Mouse (Mus musculus): Measurements from ENCODE around the gene Zfp369. TPM values are rescaled to one million over a fixed set of nuclear protein-coding genes. Genes with fewer than 3 reads are reported as not detected.
A peak's percentile ranks its signal among the peaks of the same experiment; 100 is the strongest.
"Not testable (repeated sequence)": the region's sequence is repeated elsewhere in the genome, so short reads cannot be mapped to it uniquely, and the experiment has no call there.

Zfp369 gene
- polyA plus RNA-seq, 1 experiment, result 27.9 TPM

- Histone ChIP-seq H3K36me3 (ENCODE audit: control insufficient read depth, insufficient read depth, low read length, poor library complexity, severe bottlenecking) (peaks cover 19% of the 10 kb centered on the region), H3K27ac (ENCODE audit: insufficient read depth, low read length) (no peak overlapping the region), H3K27me3 (ENCODE audit: control insufficient read depth, insufficient read depth, low read length, poor library complexity, severe bottlenecking) (no peaks in the 10 kb centered on the region), H3K9ac (ENCODE audit: low read depth, poor library complexity, severe bottlenecking) (no peak overlapping the region), H3K4me1 (ENCODE audit: control insufficient read depth, insufficient read depth, low read length) (no peaks in the 10 kb centered on the region), H3K4me3 (ENCODE audit: low read depth, low read length) (no peak overlapping the region), H3K9me3 (replicated peaks; ENCODE audit: control insufficient read depth, insufficient read depth, low read length, poor library complexity, severe bottlenecking) (no peaks in the 10 kb centered on the region)
- TF ChIP-seq CTCF (IDR thresholded peaks at IDR 0.05; ENCODE audit: low read depth, low read length) (peak; percentile 54), EP300 (IDR thresholded peaks at IDR 0.05; ENCODE audit: insufficient read depth, low read depth, low read length) (no peak), POLR2A (IDR thresholded peaks at IDR 0.05; ENCODE audit: insufficient read depth, low read length) (no peak)
Observed at GRCm38 (mm10) chr13:65286771-65287170, 8.2 kb downstream of the Zfp369 start.

GRCm38 (mm10) chr13:65296354-65296753 is 17.7 kb downstream of the Zfp369 start:
- Histone ChIP-seq H3K36me3 (ENCODE audit: control insufficient read depth, insufficient read depth, low read length, poor library complexity, severe bottlenecking) (peaks cover 25% of the 10 kb centered on the region), H3K4me3 (ENCODE audit: low read depth, low read length) (no peak overlapping the region), H3K4me1 (ENCODE audit: control insufficient read depth, insufficient read depth, low read length) (no peaks in the 10 kb centered on the region), H3K27me3 (ENCODE audit: control insufficient read depth, insufficient read depth, low read length, poor library complexity, severe bottlenecking) (no peaks in the 10 kb centered on the region), H3K9ac (ENCODE audit: low read depth, poor library complexity, severe bottlenecking) (no peak overlapping the region), H3K9me3 (replicated peaks; ENCODE audit: control insufficient read depth, insufficient read depth, low read length, poor library complexity, severe bottlenecking) (peaks cover 20% of the 10 kb centered on the region), H3K27ac (ENCODE audit: insufficient read depth, low read length) (no peak overlapping the region)
- TF ChIP-seq EP300 (IDR thresholded peaks at IDR 0.05; ENCODE audit: insufficient read depth, low read depth, low read length) (no peak), CTCF (IDR thresholded peaks at IDR 0.05; ENCODE audit: low read depth, low read length) (no peak), POLR2A (IDR thresholded peaks at IDR 0.05; ENCODE audit: insufficient read depth, low read length) (no peak)

GRCm38 (mm10) chr13:65310849-65311248 is 32.2 kb downstream of the Zfp369 start:
- H3K27ac ChIP-seq (ENCODE audit: insufficient read depth, low read length); H3K36me3 ChIP-seq (ENCODE audit: control insufficient read depth, insufficient read depth, low read length, poor library complexity, severe bottlenecking); H3K4me1 ChIP-seq (ENCODE audit: control insufficient read depth, insufficient read depth, low read length); H3K9me3 ChIP-seq (replicated peaks; ENCODE audit: control insufficient read depth, insufficient read depth, low read length, poor library complexity, severe bottlenecking); H3K27me3 ChIP-seq (ENCODE audit: control insufficient read depth, insufficient read depth, low read length, poor library complexity, severe bottlenecking): not testable (repeated sequence)
- H3K4me3 ChIP-seq (ENCODE audit: low read depth, low read length), result peak overlapping the region; percentile 72
- H3K9ac ChIP-seq (ENCODE audit: low read depth, poor library complexity, severe bottlenecking), result peak overlapping the region; percentile 46

GRCm38 (mm10) chr13:65311311-65311755 is 32.7 kb downstream of the Zfp369 start:
- peak overlapping the region; percentile 72 for H3K4me3 ChIP-seq (ENCODE audit: low read depth, low read length)
- H3K4me1 ChIP-seq (ENCODE audit: control insufficient read depth, insufficient read depth, low read length), result peaks cover 5% of the 10 kb centered on the region
- no peaks in the 10 kb centered on the region for H3K27me3 ChIP-seq (ENCODE audit: control insufficient read depth, insufficient read depth, low read length, poor library complexity, severe bottlenecking)
- peak overlapping the region; percentile 46 for H3K9ac ChIP-seq (ENCODE audit: low read depth, poor library complexity, severe bottlenecking)
- no peak overlapping the region for H3K27ac ChIP-seq (ENCODE audit: insufficient read depth, low read length)
- H3K36me3 ChIP-seq (ENCODE audit: control insufficient read depth, insufficient read depth, low read length, poor library complexity, severe bottlenecking), result no peaks in the 10 kb centered on the region
- H3K9me3 ChIP-seq (replicated peaks; ENCODE audit: control insufficient read depth, insufficient read depth, low read length, poor library complexity, severe bottlenecking), result no peaks in the 10 kb centered on the region
- TF ChIP-seq POLR2A (IDR thresholded peaks at IDR 0.05; ENCODE audit: insufficient read depth, low read length), result no peak
- no peak for TF ChIP-seq EP300 (IDR thresholded peaks at IDR 0.05; ENCODE audit: insufficient read depth, low read depth, low read length)
- TF ChIP-seq CTCF (IDR thresholded peaks at IDR 0.05; ENCODE audit: low read depth, low read length), result no peak

GRCm38 (mm10) chr13:65311826-65312225 is 33.2 kb downstream of the Zfp369 start:
- Histone ChIP-seq H3K9ac (ENCODE audit: low read depth, poor library complexity, severe bottlenecking) (no peak overlapping the region), H3K9me3 (replicated peaks; ENCODE audit: control insufficient read depth, insufficient read depth, low read length, poor library complexity, severe bottlenecking) (no peaks in the 10 kb centered on the region), H3K4me3 (ENCODE audit: low read depth, low read length) (no peak overlapping the region), H3K27ac (ENCODE audit: insufficient read depth, low read length) (no peak overlapping the region), H3K27me3 (ENCODE audit: control insufficient read depth, insufficient read depth, low read length, poor library complexity, severe bottlenecking) (no peaks in the 10 kb centered on the region), H3K36me3 (ENCODE audit: control insufficient read depth, insufficient read depth, low read length, poor library complexity, severe bottlenecking) (no peaks in the 10 kb centered on the region), H3K4me1 (ENCODE audit: control insufficient read depth, insufficient read depth, low read length) (peaks cover 5% of the 10 kb centered on the region)
- TF ChIP-seq EP300 (IDR thresholded peaks at IDR 0.05; ENCODE audit: insufficient read depth, low read depth, low read length), result no peak
- TF ChIP-seq POLR2A (IDR thresholded peaks at IDR 0.05; ENCODE audit: insufficient read depth, low read length), result no peak
- no peak for TF ChIP-seq CTCF (IDR thresholded peaks at IDR 0.05; ENCODE audit: low read depth, low read length)

- peak overlapping the region; percentile 68; the same call in 1 of the 2 replicates for H3K9ac ChIP-seq (ENCODE audit: low read depth, poor library complexity, severe bottlenecking)
- H3K27ac ChIP-seq (ENCODE audit: insufficient read depth, low read length); H3K27me3 ChIP-seq (ENCODE audit: control insufficient read depth, insufficient read depth, low read length, poor library complexity, severe bottlenecking); H3K4me1 ChIP-seq (ENCODE audit: control insufficient read depth, insufficient read depth, low read length); H3K36me3 ChIP-seq (ENCODE audit: control insufficient read depth, insufficient read depth, low read length, poor library complexity, severe bottlenecking); H3K9me3 ChIP-seq (replicated peaks; ENCODE audit: control insufficient read depth, insufficient read depth, low read length, poor library complexity, severe bottlenecking): not testable (repeated sequence)
- H3K4me3 ChIP-seq (ENCODE audit: low read depth, low read length), result peak overlapping the region; percentile 95
Observed at GRCm38 (mm10) chr13:65348501-65348900, 69.9 kb downstream of the Zfp369 start.

Data from ES-Bruce4 (cell line).